Mouse (Mus musculus) midbrain, embryonic 16.5 days (tissue): ENCODE data around the gene Mtx1. TPM values are rescaled to one million over a fixed set of nuclear protein-coding genes. Genes with fewer than 3 reads are reported as not detected.

Source experiments
- ATAC-seq: fragments of 200-750 bp; cut with Nextera tagmentation; 2 replicates; pipeline ENCODE4 v1.8.0; 2017; ENCODE audit warnings: moderate TSS enrichment
- H3K27ac ChIP-seq: fragments of 300-500 bp; sonication (generic); 2 replicates; pipeline ENCODE4 v1.5.1; 2014; ENCODE audit warnings: mild to moderate bottlenecking, low read length, mixed read lengths
- H3K27me3 ChIP-seq: fragments of 300-500 bp; sonication (generic); 2 replicates; pipeline ENCODE4 v1.6.1; 2014; ENCODE audit warnings: low read depth, low read length, mixed read lengths; ENCODE audit not compliant: control insufficient read depth, insufficient read depth
- H3K36me3 ChIP-seq: fragments of 300-500 bp; sonication (generic); 2 replicates; pipeline ENCODE4 v1.6.1; 2014; ENCODE audit warnings: mild to moderate bottlenecking, low read length, moderate library complexity, mixed read lengths; ENCODE audit not compliant: control insufficient read depth, insufficient read depth
- H3K4me1 ChIP-seq: fragments of 300-500 bp; sonication (generic); 2 replicates; pipeline ENCODE4 v1.6.1; 2014; ENCODE audit warnings: mild to moderate bottlenecking, low read length, mixed read lengths; ENCODE audit not compliant: control insufficient read depth, insufficient read depth
- H3K4me2 ChIP-seq: fragments of 300-500 bp; sonication (generic); 2 replicates; pipeline ENCODE4 v1.6.1; 2014; ENCODE audit warnings: mild to moderate bottlenecking, low read length, mixed read lengths
- H3K4me3 ChIP-seq: fragments of 300-500 bp; sonication (generic); 2 replicates; pipeline ENCODE4 v1.5.1; 2014; ENCODE audit warnings: low read depth, mild to moderate bottlenecking, low read length, moderate library complexity, mixed read lengths
- H3K9ac ChIP-seq: fragments of 300-500 bp; sonication (generic); 2 replicates; pipeline ENCODE4 v1.6.1; 2014; ENCODE audit warnings: low read depth, low read length, mixed read lengths
- H3K9me3 ChIP-seq: fragments of 300-500 bp; sonication (generic); replicated peaks from 2 replicates; pipeline ENCODE4 v1.6.1; 2014; ENCODE audit warnings: mild to moderate bottlenecking, low read length, mixed read lengths; ENCODE audit not compliant: control insufficient read depth, poor library complexity, severe bottlenecking
- WGBS: fragments of 180-500 bp; shearing (Covaris S2); extraction: QIAGEN DNeasy Blood & Tissue Kit; methylation state at CpG from one replicate; pipeline ENCODE4 v1.1.7; 2014; 5-methylcytosine and 5-hydroxymethylcytosine counted together
- polyA plus RNA-seq: library from polyadenylated mRNA; unstranded; fragments of >200 nt; fragmentation: Nextera tagmentation; extraction: Ambion mirVana; gene quantifications from 2 replicates; pipeline ENCODE4 v1.2.1, GENCODE M21; 2015

Gene Mtx1
- polyA plus RNA-seq, 1 experiment from 2014 or later = 150 TPM

DNA sequence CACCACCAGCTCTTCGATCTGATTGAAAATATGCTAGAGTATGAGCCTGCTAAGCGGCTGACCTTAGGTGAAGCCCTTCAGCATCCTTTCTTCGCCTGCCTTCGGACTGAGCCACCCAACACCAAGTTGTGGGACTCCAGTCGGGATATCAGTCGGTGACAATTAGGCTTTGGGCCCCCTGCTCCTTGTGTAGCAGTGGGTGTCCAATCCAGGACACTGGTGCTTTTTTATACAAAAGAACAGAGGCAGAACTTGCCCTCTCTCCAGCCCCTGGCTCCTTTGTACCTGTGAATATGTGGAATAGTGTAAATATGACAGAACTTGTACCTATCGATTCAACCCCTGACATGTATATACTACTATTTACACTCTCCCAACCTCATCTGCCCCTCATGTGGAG, 50.5 kb downstream of the Mtx1 start:
- Histone ChIP-seq H3K4me3 (no peak overlapping the region), H3K27ac (no peak overlapping the region), H3K36me3 (peaks cover 38% of the 10 kb centered on the region), H3K9me3 (no peaks in the 10 kb centered on the region), H3K4me2 (no peak overlapping the region), H3K27me3 (no peaks in the 10 kb centered on the region), H3K4me1 (peaks cover 10% of the 10 kb centered on the region), H3K9ac (no peak overlapping the region)
- WGBS = 83% methylated on average over 7 of the region's 7 CpGs
- ATAC-seq = peak; percentile 4; the same call in 1 of the 2 replicates

DNA sequence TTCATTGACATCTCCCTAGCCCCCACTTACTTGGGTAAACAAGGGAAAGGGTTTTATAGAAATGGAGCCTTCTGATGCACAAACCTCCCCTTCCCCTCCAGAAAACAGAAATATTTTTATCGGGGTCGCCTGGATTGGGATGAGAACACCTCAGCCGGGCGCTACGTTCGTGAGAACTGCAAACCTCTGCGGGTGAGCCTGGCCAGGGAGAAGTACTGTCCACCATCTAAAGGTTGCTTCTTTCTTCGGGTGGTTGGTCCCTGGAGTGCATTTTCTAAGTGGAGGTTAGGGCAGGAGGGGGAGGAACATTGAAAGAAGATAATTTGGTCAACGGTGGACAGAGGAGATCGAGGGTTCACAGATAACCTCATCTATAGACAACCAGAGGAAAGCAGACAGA, 51.3 kb downstream of the Mtx1 start:
- no peaks in the 10 kb centered on the region for H3K9me3 ChIP-seq
- H3K4me1 ChIP-seq = peaks cover 10% of the 10 kb centered on the region
- no peak overlapping the region for H3K9ac ChIP-seq
- no peak for ATAC-seq
- H3K36me3 ChIP-seq = peaks cover 40% of the 10 kb centered on the region
- H3K4me3 ChIP-seq = no peak overlapping the region
- no peak overlapping the region for H3K4me2 ChIP-seq
- WGBS = 91% methylated on average over 10 of the region's 10 CpGs
- H3K27me3 ChIP-seq = no peaks in the 10 kb centered on the region
- no peak overlapping the region for H3K27ac ChIP-seq

DNA sequence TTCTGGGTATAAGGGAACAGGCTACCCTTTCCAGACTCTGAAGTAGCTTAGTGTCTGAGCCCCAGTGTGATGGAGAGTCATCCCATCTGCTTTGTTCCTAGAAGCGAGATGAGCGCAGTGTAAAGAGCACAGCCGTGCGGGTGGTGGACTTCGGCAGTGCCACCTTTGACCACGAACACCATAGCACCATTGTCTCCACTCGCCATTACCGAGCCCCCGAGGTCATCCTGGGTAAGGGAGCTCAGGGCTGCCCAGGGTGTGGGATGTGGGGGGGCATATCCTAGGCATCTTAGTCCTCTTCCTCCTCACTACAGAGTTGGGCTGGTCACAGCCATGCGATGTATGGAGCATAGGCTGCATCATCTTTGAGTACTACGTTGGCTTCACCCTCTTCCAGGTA, 52.0 kb downstream of the Mtx1 start:
- H3K9me3 ChIP-seq = no peaks in the 10 kb centered on the region
- H3K27ac ChIP-seq = no peak overlapping the region
- peaks cover 45% of the 10 kb centered on the region for H3K36me3 ChIP-seq
- 98% methylated on average over 11 of the region's 11 CpGs for WGBS
- no peaks in the 10 kb centered on the region for H3K27me3 ChIP-seq
- peaks cover 10% of the 10 kb centered on the region for H3K4me1 ChIP-seq
- H3K4me3 ChIP-seq = no peak overlapping the region
- ATAC-seq = no peak
- H3K4me2 ChIP-seq = no peak overlapping the region
- no peak overlapping the region for H3K9ac ChIP-seq

DNA sequence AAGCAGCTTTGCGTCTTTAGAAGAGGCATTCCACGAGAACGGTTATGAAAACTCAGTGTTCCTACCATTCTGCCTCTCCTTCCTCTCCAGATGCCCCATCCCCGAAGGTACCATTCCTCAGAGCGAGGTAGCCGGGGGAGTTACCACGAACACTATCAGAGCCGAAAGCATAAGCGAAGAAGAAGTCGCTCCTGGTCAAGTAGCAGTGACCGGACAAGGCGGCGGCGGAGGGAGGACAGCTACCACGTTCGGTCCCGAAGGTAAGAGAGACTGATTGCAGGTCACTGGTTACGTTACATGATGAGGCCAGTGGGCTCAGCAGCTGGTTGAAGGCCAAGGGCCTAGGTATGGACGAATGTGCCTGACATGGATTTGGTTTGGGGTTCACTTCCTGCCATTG, 59.9 kb downstream of the Mtx1 start:
- WGBS = 95% methylated on average over 19 of the region's 19 CpGs
- no peaks in the 10 kb centered on the region for H3K9me3 ChIP-seq
- no peak for ATAC-seq
- no peak overlapping the region for H3K27ac ChIP-seq
- no peak overlapping the region for H3K9ac ChIP-seq
- peaks cover 28% of the 10 kb centered on the region for H3K36me3 ChIP-seq
- no peaks in the 10 kb centered on the region for H3K27me3 ChIP-seq
- H3K4me1 ChIP-seq = peaks cover 21% of the 10 kb centered on the region
- H3K4me3 ChIP-seq = no peak overlapping the region
- H3K4me2 ChIP-seq = no peak overlapping the region

DNA sequence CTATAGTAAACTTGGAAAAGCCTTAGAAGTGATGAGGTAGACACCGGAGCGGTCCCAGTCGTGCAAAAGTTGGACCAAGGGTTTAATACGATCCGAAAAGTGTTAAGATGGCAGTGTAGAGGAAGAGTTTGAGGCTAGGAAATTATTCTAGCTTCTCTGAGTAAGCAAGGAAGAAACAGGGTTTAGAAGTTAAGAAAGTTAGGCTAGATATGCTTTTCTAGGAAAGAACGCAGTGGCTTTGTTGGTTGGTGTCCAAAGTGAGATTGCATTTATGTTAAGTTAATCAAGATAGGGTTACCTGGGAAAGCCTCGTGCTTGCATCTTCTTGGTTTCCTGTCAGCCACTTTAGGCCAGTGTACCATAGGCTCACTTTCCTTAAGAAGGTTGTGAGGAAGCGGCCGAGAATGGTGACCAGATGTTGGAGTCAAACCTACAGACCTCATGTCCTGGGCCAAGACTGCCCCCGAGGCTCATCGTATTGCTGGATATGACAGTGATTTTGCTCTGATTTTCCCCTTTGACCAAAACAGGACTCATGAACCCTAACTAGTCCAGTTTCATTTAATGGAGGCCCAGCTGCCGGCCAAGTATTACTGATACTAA, 61.5 kb downstream of the Mtx1 start:
- no peak for ATAC-seq
- Histone ChIP-seq H3K9ac (peak overlapping the region; percentile 96), H3K27me3 (no peaks in the 10 kb centered on the region), H3K36me3 (peaks cover 19% of the 10 kb centered on the region), H3K9me3 (no peaks in the 10 kb centered on the region), H3K27ac (peak overlapping the region; percentile 94), H3K4me1 (peaks cover 21% of the 10 kb centered on the region), H3K4me3 (peak overlapping the region; percentile 96), H3K4me2 (peak overlapping the region; percentile 91)
- 29% methylated on average over 12 of the region's 12 CpGs for WGBS

DNA sequence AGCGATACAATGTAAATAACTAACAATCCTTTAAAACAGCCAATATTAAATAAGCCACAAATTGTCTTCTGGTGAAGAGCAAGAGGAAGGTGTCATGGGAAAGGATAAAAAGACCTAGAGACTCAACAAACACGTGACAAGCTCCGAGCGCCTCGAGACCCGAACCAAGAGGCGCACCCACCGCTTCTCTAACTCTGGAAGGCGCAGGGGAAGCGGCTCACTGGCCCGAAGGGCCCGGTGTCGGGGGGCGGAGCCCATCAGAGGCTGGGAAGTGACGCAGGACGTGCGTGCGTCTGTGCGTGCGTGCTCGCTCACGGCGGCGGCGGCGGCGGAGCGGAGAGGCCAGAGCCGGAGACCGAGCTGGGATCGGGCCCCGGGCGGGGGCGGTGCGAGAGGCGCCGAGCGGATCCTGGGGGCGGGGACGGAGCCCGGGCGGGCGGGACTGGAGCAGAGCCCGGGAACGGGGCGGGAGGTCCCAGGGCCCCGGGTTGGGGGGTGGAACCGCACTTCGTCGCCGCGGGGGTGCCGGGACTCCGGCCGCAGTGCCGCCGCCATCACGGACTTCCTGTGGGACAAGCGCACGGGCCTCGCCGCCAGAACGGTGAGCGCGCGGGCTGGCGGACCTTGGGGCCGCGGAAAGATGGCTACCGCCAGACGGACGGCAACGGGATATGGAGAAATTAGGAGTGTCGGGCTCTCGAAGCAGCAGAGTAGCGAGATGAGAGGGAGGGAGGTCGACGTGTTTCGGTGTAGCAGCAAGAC, 62.2 kb downstream of the Mtx1 start, which contains the start of gene Clk2:
Gene Clk2, plus strand, starts transcription at position 290 of the 762 bp plus-strand sequence.
- Histone ChIP-seq H3K27me3 (no peaks in the 10 kb centered on the region), H3K9me3 (no peaks in the 10 kb centered on the region), H3K4me3 (peak within 1 kb of the TSS; percentile 96), H3K27ac (peak within 1 kb of the TSS; percentile 94), H3K4me2 (peak within 1 kb of the TSS; percentile 91), H3K4me1 (peaks cover 21% of the 10 kb centered on the region), H3K9ac (peak within 1 kb of the TSS; percentile 96), H3K36me3 (peaks cover 12% of the 10 kb centered on the region)
- peak; percentile 95 for ATAC-seq
- under 1% methylated on average over 73 of the region's 79 CpGs for WGBS

DNA sequence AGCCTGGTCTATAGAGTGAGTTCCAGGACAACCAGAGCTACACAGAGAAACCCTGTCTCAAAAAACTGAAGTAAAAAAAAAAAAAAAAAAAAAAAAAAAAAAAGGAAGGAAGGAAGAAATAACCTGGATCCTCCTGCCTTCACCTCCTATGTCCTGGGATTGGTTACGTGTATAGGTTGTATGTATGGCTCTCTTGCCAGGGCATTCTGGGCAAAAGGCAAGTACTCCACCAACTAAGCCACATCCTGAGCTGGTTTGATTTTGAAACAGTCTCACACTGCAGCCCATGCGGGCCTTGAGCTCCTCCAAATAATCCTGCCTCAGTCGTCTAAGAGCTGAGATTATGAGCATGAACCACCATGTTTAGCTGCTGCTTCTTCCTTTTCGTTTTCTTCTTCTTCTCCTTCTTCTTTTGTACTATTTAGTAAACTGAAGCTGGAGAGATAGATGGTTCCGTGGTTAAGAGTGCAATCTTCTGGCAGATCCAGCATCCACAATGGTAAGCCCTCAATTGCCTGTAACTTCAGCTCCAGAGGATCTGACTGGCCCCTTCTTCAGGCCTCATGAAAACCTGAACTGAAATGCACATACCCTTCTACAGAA, 63.1 kb downstream of the Mtx1 start:
- WGBS = 81% methylated on average over 5 of the region's 5 CpGs
- H3K27ac ChIP-seq = peak overlapping the region; percentile 94; the same call in 1 of the 2 replicates

DNA sequence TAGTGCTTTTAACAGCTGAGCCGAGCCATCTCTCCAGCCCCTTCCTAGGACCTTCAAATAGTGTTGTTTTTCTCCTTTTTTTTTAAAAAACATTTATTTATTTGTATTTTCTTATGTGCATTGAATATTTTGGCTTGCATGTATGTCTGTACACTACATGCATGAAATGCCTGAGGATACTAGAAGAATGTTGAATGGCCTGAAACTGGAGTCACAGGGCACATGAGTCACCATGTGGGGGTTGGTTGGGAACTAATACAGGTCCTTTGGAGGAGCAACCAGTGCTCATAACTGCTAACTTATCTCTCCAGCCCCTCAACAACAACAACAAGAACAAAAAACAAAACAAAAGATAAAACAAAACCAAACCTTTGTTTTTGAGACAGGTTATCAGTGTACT, 63.8 kb downstream of the Mtx1 start:
- H3K4me3 ChIP-seq = no peak overlapping the region
- 91% methylated on average over 1 of the region's 1 CpGs for WGBS
- no peak overlapping the region for H3K27ac ChIP-seq
- no peaks in the 10 kb centered on the region for H3K36me3 ChIP-seq
- no peaks in the 10 kb centered on the region for H3K27me3 ChIP-seq
- no peaks in the 10 kb centered on the region for H3K9me3 ChIP-seq
- no peak overlapping the region for H3K9ac ChIP-seq
- peaks cover 30% of the 10 kb centered on the region for H3K4me1 ChIP-seq
- no peak overlapping the region for H3K4me2 ChIP-seq
- no peak for ATAC-seq

More for the DNA sequence above, 63.1 kb downstream of the Mtx1 start:
- ATAC-seq = no peak
- no peaks in the 10 kb centered on the region for H3K9me3 ChIP-seq
- peak overlapping the region; percentile 96; the same call in 1 of the 2 replicates for H3K4me3 ChIP-seq
- no peaks in the 10 kb centered on the region for H3K27me3 ChIP-seq
- peak overlapping the region; percentile 91 for H3K4me2 ChIP-seq
- peaks cover 24% of the 10 kb centered on the region for H3K4me1 ChIP-seq
- H3K36me3 ChIP-seq = peaks cover 4% of the 10 kb centered on the region; the same call in 1 of the 2 replicates
- H3K9ac ChIP-seq = no peak overlapping the region

DNA sequence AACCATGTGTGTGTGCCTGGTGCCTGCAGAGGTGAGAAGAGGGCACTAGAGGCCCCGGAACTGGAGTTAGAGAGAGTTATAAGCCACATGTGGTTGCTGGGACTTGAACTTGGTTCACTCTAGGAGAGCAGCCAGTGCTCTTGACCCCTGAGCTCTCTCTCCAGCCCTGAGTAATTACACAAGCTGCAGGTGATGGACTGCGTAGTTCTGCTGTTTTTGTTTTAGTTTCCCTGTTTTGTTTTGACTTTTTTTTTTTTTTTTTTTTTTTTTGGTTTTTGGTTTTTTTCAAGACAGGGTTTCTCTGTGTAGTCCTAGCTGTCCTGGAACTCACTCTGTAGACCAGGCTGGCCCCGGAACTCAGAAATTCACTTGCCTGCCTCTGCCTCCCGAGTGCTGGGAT, 65.1 kb downstream of the Mtx1 start:
- no peaks in the 10 kb centered on the region for H3K36me3 ChIP-seq
- ATAC-seq = no peak
- H3K27me3 ChIP-seq = no peaks in the 10 kb centered on the region
- 86% methylated on average over 4 of the region's 4 CpGs for WGBS
- no peak overlapping the region for H3K9ac ChIP-seq
- H3K27ac ChIP-seq = no peak overlapping the region
- no peaks in the 10 kb centered on the region for H3K9me3 ChIP-seq
- no peak overlapping the region for H3K4me3 ChIP-seq
- H3K4me2 ChIP-seq = no peak overlapping the region
- peaks cover 37% of the 10 kb centered on the region for H3K4me1 ChIP-seq
